Mouse (Mus musculus) gastrocnemius, adult 8-10 months (tissue): ENCODE data around the gene Entr1. TPM values are rescaled to one million over a fixed set of nuclear protein-coding genes. Genes with fewer than 3 reads are reported as not detected.
A peak's percentile ranks its signal among the peaks of the same experiment; 100 is the strongest.

Experiments
- DNase-seq, 2 experiments: peaks; one replicate each; pipeline ENCODE4 v3.0.0; 2022; ENCODE audit warnings: low spot score in 2 of 2
- total RNA-seq, 4 experiments: library from RNA; stranded (reverse); gene quantifications; 2 replicates each; pipeline ENCODE4 v1.2.4; 2022

Gene Entr1
- 10 to 100 TPM; 17.8 to 28.0 (median 24.8) TPM for total RNA-seq

DNA sequence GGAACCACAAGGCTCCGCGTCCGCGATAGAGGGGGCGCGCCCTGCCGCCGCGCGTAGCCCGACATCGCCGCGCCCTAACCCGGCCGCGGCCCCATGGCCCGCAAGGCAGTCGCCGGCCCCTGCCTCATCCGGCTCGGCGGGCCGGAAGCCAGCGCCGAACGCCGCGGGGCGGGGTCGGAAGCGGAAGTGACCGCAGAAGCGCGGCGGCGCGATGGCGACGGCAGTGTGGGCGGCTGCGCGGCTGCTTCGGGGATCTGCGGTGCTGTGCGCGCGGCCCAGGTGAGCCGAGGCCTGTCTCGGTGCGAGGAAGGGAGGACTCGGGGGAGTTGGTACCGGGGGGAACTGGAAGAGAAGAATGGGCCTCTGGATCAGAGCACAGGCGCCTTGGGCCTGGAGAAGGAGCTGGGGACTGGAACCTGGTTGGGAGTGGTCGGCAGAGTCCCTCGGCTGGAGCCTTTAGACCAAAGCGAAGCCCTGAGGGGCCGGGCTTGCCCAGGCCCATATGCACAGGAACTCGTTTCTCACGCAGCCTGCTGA lies at the start of gene Entr1, which contains the start of gene Pmpca:
Gene Entr1, minus strand, starts transcription at position 163 of the 537 bp plus-strand sequence.
Gene Pmpca, plus strand, starts transcription at position 186 of the 537 bp plus-strand sequence.
- peak; percentile 69 for DNase-seq

DNA sequence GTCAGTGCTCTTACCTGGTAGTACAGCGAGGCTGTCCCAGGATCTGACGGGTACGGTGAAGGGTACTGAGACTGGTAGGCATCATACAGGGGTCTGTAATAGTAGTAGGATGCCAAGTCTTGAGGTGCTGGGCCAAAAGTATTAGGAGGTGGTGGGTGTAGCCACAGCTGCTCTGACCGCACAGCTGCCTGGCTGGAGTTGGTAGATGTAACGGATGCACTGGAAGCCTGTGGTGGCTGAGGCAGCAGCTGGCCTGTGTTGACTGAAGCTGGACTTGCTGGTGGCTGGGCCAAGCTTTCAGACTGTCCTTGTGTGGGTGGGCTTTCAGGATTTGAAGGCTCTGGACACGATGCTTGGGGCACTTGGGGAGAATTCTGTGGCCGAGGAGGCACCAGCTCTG lies 49.3 kb upstream of the Entr1 start:
- DNase-seq: no peak

GRCm38 (mm10) chr2:26437221-26437620 lies 48.1 kb upstream of the Entr1 start:
- DNase-seq: no peak

GRCm38 (mm10) chr2:26434791-26435572 lies 45.9 kb upstream of the Entr1 start:
- no peak for DNase-seq

GRCm38 (mm10) chr2:26429851-26430250 lies 40.7 kb upstream of the Entr1 start:
- DNase-seq: no peak

GRCm38 (mm10) chr2:26424541-26424940 lies 35.4 kb upstream of the Entr1 start:
- no peak for DNase-seq

DNA sequence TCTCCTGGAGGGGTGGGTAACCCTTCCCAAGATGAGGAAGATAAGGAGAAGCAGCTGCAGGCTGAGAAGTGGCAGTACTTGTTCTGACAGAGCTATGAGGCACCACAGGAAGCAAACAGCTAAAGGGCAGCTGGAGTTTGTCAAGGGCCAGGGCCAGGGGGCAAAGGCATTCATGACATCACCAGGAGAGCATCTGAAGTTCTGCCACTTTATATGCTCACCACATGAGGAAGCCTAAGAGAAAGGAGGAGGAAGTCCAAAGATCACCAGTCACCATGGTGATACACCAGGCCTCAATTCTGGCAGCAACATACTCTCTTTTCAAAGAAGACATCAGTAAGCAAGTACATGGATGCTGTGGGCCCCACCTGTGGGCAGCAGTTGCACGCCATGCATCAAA lies 34.0 kb upstream of the Entr1 start:
- DNase-seq: no peak

- DNase-seq: no peak
Measured at GRCm38 (mm10) chr2:26421969-26422368, 32.9 kb upstream of the Entr1 start.

GRCm38 (mm10) chr2:26418120-26418519 lies 29.0 kb upstream of the Entr1 start:
- DNase-seq: no peak

DNA sequence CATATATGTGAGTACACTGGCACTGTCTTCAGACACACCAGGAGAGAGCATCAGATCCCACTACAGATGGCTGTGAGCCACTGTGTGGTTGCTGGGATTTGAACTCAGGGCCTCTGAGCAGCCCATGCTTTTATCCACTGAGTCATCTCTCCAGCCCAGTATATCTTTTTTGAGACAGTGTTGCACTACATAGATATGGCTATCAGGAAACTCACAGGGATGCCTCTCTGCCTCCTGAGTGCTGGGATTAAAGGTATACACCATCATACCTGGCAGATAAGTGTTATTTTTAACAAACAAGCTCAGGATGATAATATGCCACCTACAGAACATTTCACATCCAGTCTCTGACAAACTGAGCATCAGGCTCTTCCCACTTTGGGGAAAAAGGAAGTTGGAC lies 27.9 kb upstream of the Entr1 start:
- DNase-seq: no peak

- DNase-seq: no peak
Measured at GRCm38 (mm10) chr2:26410931-26411411, 21.9 kb upstream of the Entr1 start.

GRCm38 (mm10) chr2:26410091-26410490 lies 21.0 kb upstream of the Entr1 start:
- DNase-seq: no peak

DNA sequence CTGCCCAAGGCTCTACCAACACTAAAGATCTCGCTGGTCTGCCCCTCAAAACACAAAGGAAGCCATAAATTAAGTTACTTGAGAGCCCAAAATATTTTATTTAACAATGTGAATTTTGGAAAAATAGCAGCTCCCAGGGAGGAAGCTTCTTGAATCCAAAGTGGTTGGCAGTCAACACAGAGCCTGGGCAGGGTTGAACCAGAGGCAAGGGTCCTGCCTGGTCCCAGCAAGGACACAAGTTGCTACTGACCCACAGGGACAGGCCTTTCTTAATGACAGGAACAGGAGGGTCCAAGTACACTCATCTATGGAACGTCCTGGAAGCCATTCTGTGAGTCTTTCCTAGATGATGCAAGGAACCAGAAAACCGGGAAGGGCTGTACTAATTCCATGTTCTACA lies 20.2 kb upstream of the Entr1 start:
- no peak for DNase-seq

- DNase-seq: peak; percentile 95
Measured at GRCm38 (mm10) chr2:26408515-26409356, 19.6 kb upstream of the Entr1 start, which contains the start of gene Inpp5e. TSS of gene Inpp5e (minus strand) at chr2:26409203.

- no peak for DNase-seq
Measured at GRCm38 (mm10) chr2:26403306-26403705, 14.2 kb upstream of the Entr1 start.

DNA sequence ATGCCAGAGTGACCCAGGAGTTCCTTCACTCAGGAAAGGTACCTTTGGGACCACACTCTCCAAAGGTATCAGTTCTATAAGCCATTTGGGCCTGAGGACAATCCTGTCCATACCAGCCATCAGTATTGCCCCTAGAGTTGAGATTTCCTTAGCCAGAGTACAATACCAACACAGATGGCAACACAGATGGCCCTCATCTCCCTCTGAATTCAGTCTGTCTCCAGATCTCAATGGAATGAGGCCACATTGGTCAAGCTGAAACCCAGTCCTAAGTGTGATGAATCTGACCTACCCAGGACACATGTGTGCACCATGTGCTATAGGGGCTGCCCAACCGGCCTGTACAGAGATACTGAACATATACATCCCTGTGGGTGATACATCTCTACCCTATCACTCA lies 13.1 kb upstream of the Entr1 start:
- no peak for DNase-seq

GRCm38 (mm10) chr2:26401023-26401422 lies 11.9 kb upstream of the Entr1 start:
- no peak for DNase-seq

DNA sequence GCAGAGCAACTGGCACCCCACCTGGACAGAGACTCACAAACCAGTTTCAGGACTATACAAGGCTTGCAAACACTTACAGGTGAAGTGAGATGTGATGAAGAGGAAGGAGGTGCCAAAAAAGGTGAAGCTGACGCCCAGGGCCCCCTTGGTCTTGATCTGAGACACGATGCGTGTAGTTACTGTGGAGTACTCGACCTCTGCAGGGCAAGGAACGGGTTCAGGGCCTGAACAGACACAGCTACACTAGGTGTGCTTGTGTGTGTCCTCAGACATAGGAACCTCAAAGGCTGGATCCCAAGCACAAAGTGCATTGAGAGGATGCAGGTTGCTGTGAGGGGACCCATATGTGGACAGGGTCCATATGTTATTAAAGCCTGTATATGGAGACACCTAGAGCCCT lies 11.2 kb upstream of the Entr1 start:
- no peak for DNase-seq

- DNase-seq: peak; percentile 29 to 47
Measured at GRCm38 (mm10) chr2:26399647-26400046, 10.5 kb upstream of the Entr1 start.

GRCm38 (mm10) chr2:26398978-26399377 lies 9.9 kb upstream of the Entr1 start:
- DNase-seq: no peak

DNA sequence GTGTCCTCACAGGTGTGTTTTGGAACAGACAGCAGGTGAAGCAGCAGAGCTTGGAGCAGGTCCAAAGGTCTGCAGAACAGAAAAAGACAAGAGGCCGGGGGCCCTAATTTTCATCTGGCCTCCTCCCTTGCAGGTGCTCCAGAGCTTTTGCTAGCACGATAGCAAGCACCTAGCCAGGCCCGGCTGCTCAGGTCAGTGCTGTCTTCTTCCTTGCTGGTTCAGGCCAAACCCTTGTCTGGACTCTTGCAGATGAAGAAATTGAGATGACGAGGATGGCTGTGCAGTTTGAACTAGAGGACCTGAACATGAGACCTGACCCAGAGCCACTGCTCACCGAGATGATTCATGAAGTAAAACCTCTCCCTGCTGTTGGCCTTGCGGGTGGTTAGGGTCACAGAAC lies 2.5 kb upstream of the Entr1 start:
- no peak for DNase-seq

DNA sequence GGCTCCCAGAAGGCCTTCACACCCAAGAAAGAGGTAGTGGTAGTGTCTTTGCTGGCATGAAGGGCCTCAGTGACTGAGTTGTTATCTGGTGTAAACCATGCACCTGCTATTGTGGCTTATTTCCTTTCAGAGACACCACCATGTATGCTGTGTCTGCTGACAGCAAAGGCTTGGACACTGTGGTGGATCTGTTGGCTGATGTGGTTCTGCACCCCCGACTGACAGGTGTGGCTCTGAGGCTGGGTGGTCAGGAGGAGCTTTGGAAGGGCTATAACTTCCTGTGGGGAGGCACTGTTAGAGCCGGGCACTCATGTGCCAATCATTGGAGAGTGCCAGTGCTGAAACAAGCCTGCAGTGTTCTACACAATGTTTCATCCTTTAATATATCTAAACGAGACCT lies 1.8 kb upstream of the Entr1 start:
- no peak for DNase-seq
